Mouse (Mus musculus) left cerebral cortex, adult 18-20 months (tissue): Measurements from ENCODE around the gene Eif4enif1. TPM values are rescaled to one million over a fixed set of nuclear protein-coding genes. Genes with fewer than 3 reads are reported as not detected.

Experiments used
- DNase-seq, 2 experiments: peaks; one replicate each; pipeline ENCODE4 v3.0.0; 2021 to 2022; ENCODE audit warnings: low spot score in 2 of 2, mixed read lengths in 1 of 2
- total RNA-seq, 2 experiments: library from RNA; stranded (reverse); gene quantifications; 2 replicates each; pipeline ENCODE4 v1.2.3; 2021

The Eif4enif1 gene
- total RNA-seq, 2 experiments from 2014 or later, result 70.0 to 73.7 TPM

DNA sequence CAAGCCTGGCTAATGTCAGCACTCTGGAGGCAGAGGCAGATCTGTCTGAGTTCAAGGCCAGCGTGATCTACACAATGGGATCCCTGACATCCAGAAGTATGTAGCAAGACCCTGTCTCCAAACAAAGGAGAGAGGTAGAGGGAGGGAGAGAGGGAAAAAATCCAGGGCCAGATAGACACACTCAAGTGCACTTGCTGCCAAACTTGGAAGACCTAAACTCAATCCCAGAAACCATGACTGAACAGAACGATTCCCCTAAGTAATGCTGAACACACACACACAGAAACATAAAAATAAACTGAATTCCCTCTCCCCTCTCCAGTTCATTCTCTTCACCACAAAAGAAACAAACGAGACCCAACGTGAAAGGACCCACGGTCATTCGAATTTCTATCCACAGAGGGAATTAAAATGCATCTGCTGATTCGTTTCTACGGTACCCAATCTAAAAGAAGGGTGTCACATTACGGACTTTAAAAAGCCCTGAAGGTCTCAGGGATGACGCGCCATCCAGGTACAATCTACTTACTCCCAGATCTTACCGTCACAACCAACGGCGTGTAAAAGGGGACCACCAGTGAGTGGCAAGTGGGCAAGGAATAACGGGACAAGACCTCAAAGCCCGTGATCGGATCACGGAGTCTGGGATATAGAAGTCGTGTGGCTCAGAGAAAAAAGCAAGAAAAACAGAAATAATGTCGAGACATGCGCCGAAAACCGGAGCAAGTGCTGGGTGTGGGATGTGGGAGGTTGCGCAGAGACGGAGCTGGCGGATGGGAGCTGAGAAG is 63.3 kb downstream of the Eif4enif1 start:
- DNase-seq, result no peak

DNA sequence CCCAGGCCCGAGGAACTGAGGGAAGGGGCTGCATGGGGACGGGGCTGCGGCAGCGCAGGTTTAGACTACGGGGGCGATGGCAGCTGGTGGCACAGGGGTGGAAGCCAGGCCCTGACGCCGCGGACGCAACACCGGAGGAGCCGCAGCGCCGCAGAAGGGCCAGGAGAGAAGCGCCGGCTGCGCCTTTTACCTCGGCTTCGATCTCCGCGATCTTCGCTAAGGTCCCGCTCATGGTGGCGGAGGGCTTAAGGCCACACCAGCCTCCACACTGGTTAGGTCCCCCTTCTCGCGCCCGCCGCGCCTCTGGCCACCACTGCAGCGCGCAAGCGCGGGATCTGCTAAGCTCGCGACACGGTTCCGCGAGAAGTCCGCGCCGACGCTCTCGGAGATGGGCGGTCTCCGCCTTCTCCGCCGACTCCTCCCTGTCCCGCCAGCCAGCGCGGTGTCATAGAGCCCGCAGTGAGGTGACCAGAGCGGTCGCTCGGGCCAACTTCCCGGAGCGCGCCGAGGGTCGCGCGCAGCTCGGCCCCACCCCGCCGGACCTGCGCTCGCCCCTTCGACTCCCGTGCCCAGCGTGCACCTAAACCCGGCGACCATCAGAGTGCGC is 64.0 kb downstream of the Eif4enif1 start, which contains the start of gene Drg1:
Gene Drg1 (minus strand): TSS at position 337 of the 607 bp plus-strand sequence.
- DNase-seq, result peak; percentile 90 to 93

DNA sequence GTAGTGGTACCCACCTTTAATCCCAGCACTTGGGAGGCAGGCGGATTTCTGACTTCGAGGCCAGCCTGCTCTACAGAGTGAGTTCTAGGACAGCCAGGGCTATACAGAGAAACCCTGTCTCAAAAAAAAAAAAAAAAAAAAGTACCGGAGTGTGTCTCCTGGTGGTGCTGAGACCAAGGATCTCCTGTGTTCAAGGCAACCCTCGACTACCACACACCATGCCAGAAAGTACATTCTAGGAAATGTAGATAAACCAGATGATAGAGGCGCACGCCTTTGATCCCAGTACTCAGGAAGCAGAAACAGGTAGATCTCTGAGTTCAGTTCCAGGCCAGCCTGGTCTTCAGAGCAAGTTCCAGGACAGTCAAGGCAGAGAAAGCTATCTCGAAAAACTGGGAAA is 64.9 kb downstream of the Eif4enif1 start:
- no peak for DNase-seq

DNA sequence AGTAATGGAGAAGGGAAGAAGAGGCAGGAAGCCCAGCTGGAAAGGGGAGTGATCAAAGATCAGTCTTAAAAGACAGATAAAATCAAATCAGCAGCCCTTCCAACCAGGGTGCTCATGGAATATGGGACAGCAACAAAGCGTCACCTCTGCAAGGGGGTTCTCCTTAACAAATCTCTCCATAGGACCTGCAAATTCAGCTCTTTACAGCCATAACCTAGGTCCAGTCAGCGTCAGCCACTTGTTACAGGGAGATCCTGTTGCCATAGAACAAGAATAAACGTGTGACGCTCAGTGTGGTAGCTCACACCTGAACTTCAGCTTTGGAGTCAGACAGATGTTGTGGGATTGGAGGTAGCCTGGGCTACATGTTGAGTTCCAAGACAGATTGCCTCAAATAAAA is 67.0 kb downstream of the Eif4enif1 start:
- DNase-seq, result no peak

DNA sequence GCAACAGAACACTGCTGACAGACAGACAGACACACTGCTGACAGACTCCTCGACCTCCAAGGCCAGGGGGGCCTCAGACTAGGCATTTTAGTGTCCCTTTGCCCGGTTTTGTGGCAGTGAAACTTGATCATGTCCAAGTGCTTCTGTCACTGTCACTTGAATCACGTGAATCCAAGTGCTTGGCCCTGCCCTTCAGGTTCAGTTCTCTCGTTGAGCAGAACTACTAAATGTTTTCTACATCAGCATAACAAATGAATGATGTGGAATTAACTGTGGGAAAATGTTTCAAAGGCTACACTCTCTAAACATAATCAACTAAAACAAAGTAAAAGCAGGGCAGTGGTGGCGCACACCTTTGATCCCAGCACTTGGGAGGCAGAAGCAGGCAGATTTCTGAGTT is 76.2 kb downstream of the Eif4enif1 start:
- DNase-seq, result no peak

DNA sequence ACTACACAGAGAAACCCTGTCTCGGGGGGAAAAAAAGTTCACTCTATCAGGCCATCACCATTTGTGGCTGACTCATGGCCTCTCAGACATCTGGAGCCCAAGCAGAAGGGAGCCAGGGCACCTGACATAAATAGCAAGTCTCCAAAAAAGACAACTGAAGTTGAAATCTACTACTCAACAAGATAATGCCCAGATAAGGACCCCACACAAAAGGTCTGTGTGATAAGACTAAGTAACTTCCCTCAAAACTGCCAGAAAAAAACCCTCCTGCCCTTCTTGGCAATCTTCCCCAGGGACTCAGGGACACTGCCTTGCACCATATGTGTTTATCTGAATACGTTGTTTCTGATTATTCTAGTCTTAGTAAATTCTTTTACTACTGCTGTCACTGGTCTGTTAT is 77.5 kb downstream of the Eif4enif1 start:
- no peak for DNase-seq

DNA sequence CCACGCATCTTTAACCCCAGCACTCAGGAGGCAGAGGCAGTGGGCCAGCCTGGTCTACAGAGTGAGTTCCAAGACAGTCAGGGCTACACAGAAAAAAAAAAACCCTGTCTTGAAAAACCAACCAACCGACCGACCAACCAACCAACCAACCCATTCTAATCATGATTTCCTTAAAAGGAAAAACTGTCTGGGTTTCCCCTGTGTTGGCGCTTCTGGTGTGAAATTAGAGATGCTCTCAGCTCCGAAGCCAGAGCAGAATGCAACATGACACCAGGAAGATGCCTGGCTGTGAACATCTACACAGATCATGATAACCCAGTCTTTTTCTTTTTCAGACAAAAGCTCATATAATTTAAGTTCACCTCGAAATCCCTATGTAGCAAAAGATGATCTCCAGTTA is 80.7 kb downstream of the Eif4enif1 start:
- no peak for DNase-seq

DNA sequence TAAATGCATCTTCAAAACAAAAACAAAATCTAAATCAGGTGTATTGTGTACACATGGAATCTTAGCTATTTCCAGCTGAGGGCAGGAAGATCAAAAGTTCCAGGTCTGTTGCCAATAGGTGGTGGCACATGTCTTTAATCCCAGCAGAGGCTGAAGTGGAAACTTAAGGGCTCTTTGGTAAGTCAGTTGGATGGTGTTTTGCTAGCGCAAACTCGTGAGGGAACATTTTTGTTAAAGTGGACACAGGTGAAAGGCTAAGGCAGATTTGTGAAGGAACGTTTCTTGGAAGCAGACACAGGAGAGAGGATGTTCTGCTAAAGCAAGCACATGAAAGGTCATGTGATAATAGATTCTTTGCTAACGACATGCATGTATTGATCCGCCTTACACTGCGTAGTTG is 81.5 kb downstream of the Eif4enif1 start:
- DNase-seq, result no peak

DNA sequence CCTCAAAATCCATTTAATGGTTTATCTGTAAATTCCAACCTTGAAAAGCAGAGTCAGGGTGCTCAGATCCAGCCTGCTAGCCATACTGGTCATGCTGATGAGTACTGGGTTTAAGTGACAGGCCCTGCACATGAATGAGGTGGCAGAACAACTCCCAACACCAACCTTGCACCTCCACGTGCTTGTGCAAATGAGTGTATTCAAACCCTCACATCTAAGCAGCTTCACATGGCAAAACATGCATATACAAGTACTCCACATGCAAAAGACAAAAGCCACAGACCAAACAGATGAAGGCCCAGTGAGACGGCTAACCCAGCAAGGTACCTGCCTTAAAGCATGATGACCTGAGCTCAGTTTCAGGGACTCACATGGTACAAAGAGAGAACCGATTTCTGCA is 83.7 kb downstream of the Eif4enif1 start:
- DNase-seq, result no peak

DNA sequence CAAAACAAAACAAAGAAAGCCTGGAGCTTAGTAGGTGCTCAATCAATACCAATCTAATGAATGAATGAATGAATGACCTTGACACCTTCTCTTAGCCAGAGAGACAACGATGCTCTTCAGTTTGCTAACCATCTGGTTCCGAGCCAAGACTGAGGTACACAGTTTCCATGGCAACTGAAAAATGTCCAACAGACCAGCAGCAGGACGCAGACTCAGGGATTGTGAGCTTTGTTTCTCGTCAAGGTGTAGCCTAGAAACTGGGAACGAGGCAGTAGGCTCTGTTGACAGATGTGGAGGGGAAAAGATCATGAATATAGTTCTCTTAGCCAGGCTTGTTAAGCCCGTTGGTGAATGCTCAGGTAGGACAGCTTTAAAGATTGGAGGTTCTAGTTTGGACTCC is 84.9 kb downstream of the Eif4enif1 start:
- DNase-seq, result no peak

DNA sequence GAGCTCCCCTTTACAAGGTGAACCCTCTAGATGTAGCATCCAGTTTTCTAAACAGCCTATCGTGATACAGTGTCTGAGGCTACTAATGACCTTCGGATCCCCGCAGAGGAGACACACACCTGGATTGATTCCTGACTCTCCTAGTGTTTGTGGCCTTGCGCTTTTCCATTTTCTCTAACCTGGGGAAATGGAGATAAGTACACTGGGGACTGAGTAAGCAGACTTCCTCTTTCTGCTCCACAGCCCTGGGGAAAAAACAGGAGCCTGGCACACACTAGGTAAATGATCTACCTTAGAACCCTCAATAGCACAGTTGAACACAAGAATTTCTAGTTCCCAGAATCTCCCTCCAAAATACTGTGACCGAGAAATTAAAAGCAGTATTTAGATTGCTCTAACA is 85.7 kb downstream of the Eif4enif1 start:
- DNase-seq, result no peak

DNA sequence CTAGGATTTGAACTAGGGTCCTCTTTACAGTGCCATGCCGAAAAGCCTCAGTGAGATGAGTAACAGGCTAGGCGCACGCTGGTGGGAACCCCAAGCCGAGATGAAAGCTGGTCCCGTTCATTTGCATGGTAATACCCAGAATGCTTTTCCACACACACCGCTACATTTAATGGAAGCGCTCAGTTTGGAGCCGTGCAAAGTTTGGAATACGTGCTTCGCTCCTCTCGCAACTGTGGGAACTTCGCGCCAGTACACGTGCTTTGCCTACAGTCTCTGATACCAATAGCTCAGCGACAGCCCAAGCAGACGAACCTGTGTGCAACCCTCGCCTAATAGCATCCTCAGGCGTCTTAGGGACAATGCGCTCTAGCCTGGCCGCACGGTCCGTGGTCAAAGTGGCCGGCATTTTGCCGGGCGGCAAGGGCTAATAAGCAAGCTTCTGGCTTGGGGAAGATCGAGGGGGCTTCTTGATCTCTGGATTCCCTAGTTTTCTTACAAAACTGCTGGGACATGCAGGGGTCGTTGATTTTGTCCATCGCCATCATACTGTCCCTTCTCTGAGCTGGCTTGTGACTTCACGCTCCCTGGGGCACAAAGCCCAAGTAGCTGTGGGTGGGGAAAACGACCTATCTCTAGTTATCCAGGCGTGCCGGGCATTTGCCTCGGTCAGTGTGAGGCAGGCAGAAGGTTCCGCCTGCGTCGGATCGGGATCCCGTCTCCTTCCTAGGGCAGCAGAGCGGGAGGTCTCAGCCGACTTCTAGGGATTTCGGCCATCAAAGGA is 86.5 kb downstream of the Eif4enif1 start, which contains the start of gene Patz1:
Gene Patz1 (plus strand): TSS at position 354 of the 781 bp plus-strand sequence.
- peak; percentile 24 to 50 for DNase-seq

DNA sequence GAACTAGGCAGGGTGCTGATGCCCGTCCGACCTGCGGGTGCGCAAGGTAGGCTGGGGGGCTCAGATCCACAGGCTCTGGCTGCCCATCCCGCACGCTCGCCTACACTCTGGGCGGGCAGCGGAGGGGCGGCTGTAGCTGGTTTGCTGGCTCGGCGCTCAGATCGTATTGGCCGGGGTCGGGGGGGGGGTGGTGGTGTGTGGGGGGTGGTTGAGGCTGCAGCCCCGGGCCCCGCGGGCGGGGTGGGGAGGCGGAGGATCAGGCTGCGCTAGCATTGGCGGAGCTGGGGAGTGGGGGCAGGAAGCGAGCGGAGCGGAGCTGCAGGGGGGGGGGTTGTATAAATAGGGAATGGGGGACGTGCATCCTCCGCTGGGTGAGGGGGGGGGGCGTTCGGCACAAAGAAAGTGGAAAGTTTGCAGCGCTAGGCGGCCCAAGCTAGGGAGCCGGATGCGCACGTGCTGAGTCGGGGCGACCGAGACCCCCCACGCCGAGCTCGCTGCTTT is 87.2 kb downstream of the Eif4enif1 start:
- peak; percentile 55 to 62 for DNase-seq

DNA sequence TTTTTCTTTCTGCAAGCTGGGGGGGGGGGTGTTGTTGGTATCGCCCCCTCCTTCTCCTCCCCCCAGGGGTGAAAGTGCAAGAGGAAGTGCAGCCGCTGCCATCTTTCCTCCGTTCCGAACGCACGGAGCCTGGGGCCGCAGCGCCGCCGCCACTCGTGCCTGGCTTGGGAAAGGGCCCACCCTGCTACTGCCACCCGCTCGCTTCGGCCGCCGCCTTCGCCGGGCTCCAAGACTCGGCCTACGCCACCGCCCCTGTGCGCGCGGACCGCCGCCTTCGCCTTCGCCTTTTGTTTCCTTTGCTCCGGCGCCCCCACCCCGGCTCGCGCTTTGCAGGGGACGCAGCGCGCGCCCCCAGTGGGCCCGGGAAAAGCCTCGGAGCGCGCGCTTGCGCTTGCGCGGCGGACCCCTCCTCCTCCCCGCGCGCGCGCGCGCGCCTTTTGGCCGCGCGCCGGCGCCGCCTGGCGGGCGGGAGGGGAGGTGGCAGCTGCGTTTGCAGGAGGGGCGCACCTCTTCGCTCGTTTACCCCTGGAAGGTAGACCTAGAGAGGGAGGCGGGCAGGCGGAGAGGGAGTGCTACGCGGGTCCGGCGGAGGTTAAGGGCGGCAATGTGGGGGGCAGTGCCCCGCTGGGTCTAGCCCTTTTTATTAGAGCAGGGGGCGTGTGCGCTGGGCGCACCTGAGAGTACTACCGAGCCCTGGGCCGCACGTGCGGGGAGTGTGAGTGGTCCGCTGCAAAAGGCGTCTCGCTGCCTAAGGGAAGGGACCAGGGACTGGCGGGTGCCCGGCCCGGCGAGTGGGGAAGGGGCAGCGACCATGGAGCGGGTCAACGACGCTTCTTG is 87.8 kb downstream of the Eif4enif1 start:
- DNase-seq, result peak; percentile 80 to 81

DNA sequence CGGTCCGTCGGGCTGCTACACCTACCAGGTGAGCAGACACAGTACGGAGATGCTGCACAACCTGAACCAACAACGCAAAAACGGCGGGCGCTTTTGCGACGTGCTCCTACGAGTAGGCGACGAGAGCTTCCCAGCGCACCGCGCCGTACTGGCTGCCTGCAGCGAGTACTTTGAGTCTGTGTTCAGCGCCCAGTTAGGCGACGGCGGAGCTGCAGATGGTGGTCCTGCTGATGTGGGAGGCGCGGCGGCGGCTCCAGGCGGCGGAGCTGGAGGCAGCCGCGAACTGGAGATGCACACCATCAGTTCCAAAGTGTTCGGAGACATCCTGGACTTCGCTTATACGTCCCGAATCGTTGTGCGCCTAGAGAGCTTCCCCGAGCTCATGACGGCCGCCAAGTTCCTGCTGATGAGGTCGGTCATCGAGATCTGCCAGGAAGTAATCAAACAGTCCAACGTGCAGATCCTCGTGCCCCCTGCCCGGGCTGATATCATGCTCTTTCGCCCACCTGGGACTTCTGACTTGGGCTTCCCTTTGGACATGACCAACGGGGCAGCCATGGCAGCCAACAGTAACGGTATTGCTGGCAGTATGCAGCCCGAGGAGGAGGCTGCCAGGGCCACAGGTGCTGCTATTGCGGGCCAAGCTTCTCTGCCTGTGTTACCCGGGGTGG is 88.6 kb downstream of the Eif4enif1 start:
- peak; percentile 63 to 74 for DNase-seq

DNA sequence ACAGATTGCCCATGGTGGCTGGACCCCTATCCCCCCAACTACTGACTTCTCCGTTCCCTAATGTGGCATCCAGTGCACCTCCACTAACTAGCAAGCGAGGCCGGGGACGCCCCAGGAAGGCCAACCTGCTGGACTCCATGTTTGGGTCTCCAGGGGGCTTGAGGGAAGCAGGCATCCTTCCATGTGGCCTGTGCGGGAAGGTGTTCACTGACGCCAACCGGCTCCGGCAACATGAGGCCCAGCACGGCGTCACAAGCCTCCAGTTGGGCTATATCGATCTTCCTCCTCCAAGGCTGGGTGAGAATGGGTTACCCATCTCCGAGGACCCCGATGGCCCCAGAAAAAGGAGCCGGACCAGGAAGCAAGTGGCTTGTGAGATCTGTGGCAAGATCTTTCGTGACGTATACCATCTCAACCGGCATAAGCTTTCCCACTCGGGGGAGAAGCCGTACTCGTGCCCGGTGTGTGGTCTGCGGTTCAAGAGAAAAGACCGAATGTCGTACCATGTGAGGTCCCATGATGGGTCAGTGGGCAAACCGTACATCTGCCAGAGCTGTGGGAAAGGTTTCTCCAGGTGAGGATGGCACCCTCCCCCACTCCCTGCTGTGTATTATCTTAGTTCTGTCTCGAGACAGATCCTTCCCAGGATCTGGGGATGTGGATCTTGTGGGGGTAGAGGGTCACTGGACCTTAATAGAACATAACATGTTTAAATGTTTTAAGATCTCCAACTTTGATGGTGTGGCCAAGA is 89.3 kb downstream of the Eif4enif1 start:
- DNase-seq, result no peak

DNA sequence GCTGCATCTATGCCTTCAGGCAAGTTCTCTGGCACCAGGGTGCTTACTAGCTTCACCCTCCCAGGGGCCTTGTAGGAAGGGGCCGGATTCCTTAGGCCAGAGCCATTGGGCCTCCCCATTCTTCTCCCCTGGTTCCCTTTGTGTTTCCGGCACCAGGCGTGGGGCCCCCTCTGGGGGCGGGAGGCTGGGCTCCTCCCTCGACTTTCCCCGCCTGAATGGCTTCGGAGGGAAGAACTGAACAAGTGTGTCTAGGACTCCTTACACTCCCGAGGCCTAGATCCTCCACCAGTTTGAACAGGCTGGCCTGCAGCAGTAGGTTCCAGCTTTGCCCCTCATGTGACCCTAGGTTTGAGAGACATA is 89.8 kb downstream of the Eif4enif1 start:
- peak in 1 of 2 experiments; percentile 23 for DNase-seq

DNA sequence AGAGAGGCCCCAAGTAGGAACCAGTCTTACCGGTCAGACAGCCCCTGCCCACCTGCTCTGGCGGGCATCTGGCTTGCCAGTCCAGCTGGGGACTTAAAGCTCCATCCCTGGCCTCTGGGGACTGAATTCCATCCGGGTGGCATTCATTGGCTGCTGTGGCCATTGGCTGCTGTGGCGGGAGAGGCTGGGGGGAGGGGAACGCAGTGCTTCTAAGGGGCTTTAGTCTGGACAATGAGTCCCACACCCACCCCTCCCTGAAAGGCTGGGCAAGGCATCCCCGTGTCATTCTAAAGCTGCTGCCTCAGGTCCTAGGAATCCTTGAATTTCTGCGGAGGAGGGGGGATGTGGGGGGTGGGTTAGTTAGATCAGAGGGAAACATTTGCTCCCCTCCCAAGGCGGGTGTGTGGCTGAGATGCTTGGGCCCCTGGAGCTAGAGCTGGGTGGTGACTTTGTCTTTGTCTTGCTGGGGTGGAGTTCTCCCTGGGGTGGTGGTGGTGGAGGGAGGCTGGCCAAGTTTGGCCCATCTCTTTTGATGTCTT is 90.6 kb downstream of the Eif4enif1 start:
- DNase-seq, result no peak

DNA sequence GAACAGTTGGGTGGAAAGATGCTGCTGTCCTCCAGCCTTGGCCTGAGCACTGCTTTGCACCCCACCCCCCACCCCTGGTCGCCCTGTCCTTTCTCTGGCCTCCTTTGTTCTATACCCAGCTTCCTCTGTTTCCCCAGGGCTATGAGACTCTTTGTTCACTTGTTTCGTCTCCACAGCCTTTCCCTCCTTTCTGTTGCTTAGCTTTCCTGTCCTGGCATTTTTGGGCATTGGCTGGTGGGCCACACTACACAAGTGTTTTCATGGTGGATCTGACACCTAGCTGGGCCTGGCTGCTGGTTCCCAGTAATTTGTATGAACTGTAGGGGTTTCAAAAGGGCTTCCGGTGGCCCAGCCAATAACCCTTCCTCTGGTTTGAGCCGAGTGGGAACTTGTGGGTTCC is 91.2 kb downstream of the Eif4enif1 start:
- no peak for DNase-seq
